Mouse (Mus musculus) hindbrain, postnatal 0 days (tissue): ENCODE results near the gene Tmco4. TPM values are rescaled to one million over a fixed set of nuclear protein-coding genes. Genes with fewer than 3 reads are reported as not detected.

ENCODE experiments used
- ATAC-seq: fragments of 200-750 bp; cut with Nextera tagmentation; 2 replicates; pipeline ENCODE4 v1.8.0; 2017; ENCODE audit warnings: mild to moderate bottlenecking, moderate TSS enrichment, moderate library complexity
- DNase-seq: peaks from one replicate; pipeline ENCODE4 v3.0.0-alpha.2; 2015; ENCODE audit warnings: low spot score
- H3K27ac ChIP-seq: fragments of 300-500 bp; sonication (generic); 2 replicates; pipeline ENCODE4 v1.5.1; 2014; ENCODE audit warnings: mild to moderate bottlenecking
- H3K27me3 ChIP-seq: fragments of 300-500 bp; sonication (generic); 2 replicates; pipeline ENCODE4 v1.6.1; 2014; ENCODE audit warnings: low read length, mixed read lengths; ENCODE audit not compliant: insufficient read depth
- H3K36me3 ChIP-seq: fragments of 300-500 bp; sonication (generic); 2 replicates; pipeline ENCODE4 v1.6.1; 2014; ENCODE audit warnings: low read length, mixed read lengths; ENCODE audit not compliant: insufficient read depth
- H3K4me1 ChIP-seq: fragments of 300-500 bp; sonication (generic); 2 replicates; pipeline ENCODE4 v1.6.1; 2014; ENCODE audit warnings: antibody characterized with exemption, low read length, mixed read lengths; ENCODE audit not compliant: insufficient read depth
- H3K4me2 ChIP-seq: fragments of 300-500 bp; sonication (generic); 2 replicates; pipeline ENCODE4 v1.6.1; 2014; ENCODE audit warnings: low read depth, mild to moderate bottlenecking, low read length, moderate library complexity, mixed read lengths
- H3K4me3 ChIP-seq: fragments of 300-500 bp; sonication (generic); 2 replicates; pipeline ENCODE4 v1.5.1; 2014; ENCODE audit warnings: low read length
- H3K9ac ChIP-seq: fragments of 300-500 bp; sonication (generic); replicated peaks from 2 replicates; pipeline ENCODE4 v1.6.1; 2014; ENCODE audit warnings: mild to moderate bottlenecking, low read length, moderate library complexity, mixed read lengths
- H3K9me3 ChIP-seq: fragments of 300-500 bp; sonication (generic); 2 replicates; pipeline ENCODE4 v1.6.1; 2016; ENCODE audit warnings: low read length, mixed read lengths
- CTCF ChIP-seq: IDR thresholded peaks from 2 replicates; pipeline ENCODE4 v1.5.1; 2016; ENCODE audit warnings: antibody characterized with exemption, control low read depth, low read depth
- WGBS: fragments of 180-500 bp; shearing (Covaris S2); extraction: QIAGEN DNeasy Blood & Tissue Kit; methylation state at CpG from one replicate; pipeline ENCODE4 v1.1.7; 2014; 5-methylcytosine and 5-hydroxymethylcytosine counted together
- polyA plus RNA-seq: library from polyadenylated mRNA; unstranded; fragments of >200 nt; fragmentation: Nextera tagmentation; extraction: Ambion mirVana; gene quantifications from 2 replicates; pipeline ENCODE4 v1.2.1, GENCODE M21; 2015
- total RNA-seq: library from RNA; depleted of rRNA; stranded (reverse); fragments of >200 nt; gene quantifications from 2 replicates; pipeline ENCODE4 v1.2.3, GENCODE M21; 2014

The Tmco4 gene
- total and polyA plus RNA-seq, 2 experiments from 2014 or later: 2.0 to 2.8 TPM

DNA sequence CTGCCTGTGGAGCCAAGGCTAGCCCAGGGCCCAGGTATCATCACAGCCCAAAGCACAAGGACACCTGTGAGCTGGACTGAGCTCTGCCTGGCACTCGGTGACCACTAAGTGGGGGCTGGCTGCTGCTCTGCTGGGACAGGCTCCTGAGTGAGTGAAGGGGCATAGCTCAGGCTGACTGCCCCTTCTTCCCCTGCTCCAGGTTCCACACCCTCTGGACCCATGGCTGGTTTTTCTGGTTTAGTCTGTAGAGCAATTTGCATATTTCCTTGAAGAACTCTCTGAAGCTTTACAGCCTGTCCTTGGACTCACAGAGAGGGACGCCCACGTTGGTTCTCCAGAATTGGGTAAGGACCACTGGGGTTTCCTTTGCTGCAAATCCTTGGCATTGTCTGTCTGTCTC lies 10.7 kb downstream of the Tmco4 start:
- H3K9me3 ChIP-seq: no peaks in the 10 kb centered on the region
- H3K4me1 ChIP-seq: no peaks in the 10 kb centered on the region
- no peaks in the 10 kb centered on the region for H3K36me3 ChIP-seq
- no peak overlapping the region for H3K4me2 ChIP-seq
- H3K9ac ChIP-seq: no peak overlapping the region
- no peak for ATAC-seq
- 69% methylated on average over 3 of the region's 3 CpGs for WGBS
- H3K4me3 ChIP-seq: no peak overlapping the region
- no peaks in the 10 kb centered on the region for H3K27me3 ChIP-seq
- no peak for DNase-seq
- H3K27ac ChIP-seq: no peak overlapping the region
- no peak for TF ChIP-seq CTCF

GRCm38 (mm10) chr4:138984744-138985143 lies 12.1 kb downstream of the Tmco4 start:
- Histone ChIP-seq H3K36me3 (no peaks in the 10 kb centered on the region), H3K9me3 (no peaks in the 10 kb centered on the region), H3K27me3 (no peaks in the 10 kb centered on the region), H3K4me1 (no peaks in the 10 kb centered on the region), H3K27ac (no peak overlapping the region), H3K4me2 (no peak overlapping the region), H3K9ac (no peak overlapping the region), H3K4me3 (no peak overlapping the region)
- peak; percentile 52 for TF ChIP-seq CTCF
- 81% methylated on average over 7 of the region's 7 CpGs for WGBS
- ATAC-seq: no peak
- no peak for DNase-seq

DNA sequence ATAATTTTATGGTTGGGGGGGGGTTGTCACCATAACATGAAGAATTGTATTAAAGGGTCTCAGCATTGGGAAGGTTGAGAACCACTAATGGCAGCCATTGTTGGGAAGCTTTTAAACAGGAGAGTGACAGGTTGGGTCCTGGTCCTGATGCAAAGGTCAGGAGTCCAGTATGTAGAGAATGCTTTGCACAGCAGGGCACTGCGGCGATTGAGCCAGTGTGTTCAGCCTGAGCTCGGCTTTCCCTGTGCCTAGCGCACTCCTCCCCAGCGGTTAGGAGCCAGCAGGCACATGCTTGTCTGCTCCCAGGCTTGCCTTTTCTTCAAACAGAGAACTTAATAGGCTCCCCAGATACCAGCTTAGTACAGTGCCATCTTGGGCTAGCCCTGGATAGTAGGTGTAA lies 13.6 kb downstream of the Tmco4 start:
- TF ChIP-seq CTCF: no peak
- ATAC-seq (no peak), DNase-seq (no peak)
- Histone ChIP-seq H3K9ac (no peak overlapping the region), H3K4me3 (no peak overlapping the region), H3K4me2 (no peak overlapping the region), H3K4me1 (no peaks in the 10 kb centered on the region), H3K36me3 (no peaks in the 10 kb centered on the region), H3K27me3 (no peaks in the 10 kb centered on the region), H3K9me3 (no peaks in the 10 kb centered on the region), H3K27ac (no peak overlapping the region)
- 31% methylated on average over 5 of the region's 5 CpGs for WGBS

GRCm38 (mm10) chr4:138994389-138994788 lies 21.7 kb downstream of the Tmco4 start:
- 70% methylated on average over 3 of the region's 3 CpGs for WGBS
- no peaks in the 10 kb centered on the region for H3K4me1 ChIP-seq
- H3K9me3 ChIP-seq: no peaks in the 10 kb centered on the region
- no peak for ATAC-seq
- no peak overlapping the region for H3K27ac ChIP-seq
- no peaks in the 10 kb centered on the region for H3K36me3 ChIP-seq
- no peak for DNase-seq
- H3K4me3 ChIP-seq: no peak overlapping the region
- TF ChIP-seq CTCF: no peak
- H3K9ac ChIP-seq: no peak overlapping the region
- no peak overlapping the region for H3K4me2 ChIP-seq
- no peaks in the 10 kb centered on the region for H3K27me3 ChIP-seq

DNA sequence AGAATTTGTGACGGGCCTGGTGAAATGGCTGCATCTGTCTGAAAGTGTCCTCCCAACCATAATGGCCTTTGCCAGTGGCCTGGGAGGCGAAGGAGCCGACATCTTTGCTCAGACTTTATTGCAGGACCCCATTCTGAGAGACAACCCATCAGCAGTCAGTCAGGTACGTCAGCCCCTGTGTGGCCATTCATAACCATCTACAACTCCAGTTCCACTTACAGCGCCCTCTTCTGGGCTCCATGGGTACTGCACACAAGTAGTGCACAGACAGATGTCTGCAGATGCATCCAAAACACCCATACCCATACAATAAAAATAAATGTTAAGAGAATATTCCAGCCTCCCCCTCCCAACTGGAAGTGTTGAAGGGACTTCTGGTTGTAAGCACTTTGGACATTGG lies 23.7 kb downstream of the Tmco4 start:
- Histone ChIP-seq H3K4me2 (no peak overlapping the region), H3K36me3 (no peaks in the 10 kb centered on the region), H3K27ac (no peak overlapping the region), H3K4me3 (no peak overlapping the region), H3K9me3 (no peaks in the 10 kb centered on the region), H3K4me1 (no peaks in the 10 kb centered on the region), H3K27me3 (no peaks in the 10 kb centered on the region), H3K9ac (no peak overlapping the region)
- peak; percentile 59 for TF ChIP-seq CTCF
- DNase-seq: no peak
- WGBS: 82% methylated on average over 5 of the region's 5 CpGs
- no peak for ATAC-seq

- no peaks in the 10 kb centered on the region for H3K36me3 ChIP-seq
- no peaks in the 10 kb centered on the region for H3K4me1 ChIP-seq
- 90% methylated on average over 4 of the region's 4 CpGs for WGBS
- H3K27ac ChIP-seq: no peak overlapping the region
- H3K9me3 ChIP-seq: no peaks in the 10 kb centered on the region
- DNase-seq: no peak
- no peak overlapping the region for H3K4me2 ChIP-seq
- peak; percentile 51 for TF ChIP-seq CTCF
- no peaks in the 10 kb centered on the region for H3K27me3 ChIP-seq
- H3K4me3 ChIP-seq: no peak overlapping the region
- H3K9ac ChIP-seq: no peak overlapping the region
- ATAC-seq: no peak
Observed at GRCm38 (mm10) chr4:138997121-138997520, 24.4 kb downstream of the Tmco4 start.

- Histone ChIP-seq H3K4me2 (no peak overlapping the region), H3K4me1 (no peaks in the 10 kb centered on the region), H3K27me3 (no peaks in the 10 kb centered on the region), H3K36me3 (no peaks in the 10 kb centered on the region), H3K4me3 (no peak overlapping the region), H3K27ac (no peak overlapping the region), H3K9ac (no peak overlapping the region), H3K9me3 (no peaks in the 10 kb centered on the region)
- 93% methylated on average over 11 of the region's 11 CpGs for WGBS
- TF ChIP-seq CTCF: no peak
- DNase-seq (no peak), ATAC-seq (no peak)
Observed at GRCm38 (mm10) chr4:138998611-138999010, 25.9 kb downstream of the Tmco4 start.
